Mouse (Mus musculus): ENCODE data around the gene Plscr3. TPM values are rescaled to one million over a fixed set of nuclear protein-coding genes. Genes with fewer than 3 reads are reported as not detected.

Gene Plscr3
- polyA plus RNA-seq, 1 experiment from 2014 or later: 64.6 TPM

DNA sequence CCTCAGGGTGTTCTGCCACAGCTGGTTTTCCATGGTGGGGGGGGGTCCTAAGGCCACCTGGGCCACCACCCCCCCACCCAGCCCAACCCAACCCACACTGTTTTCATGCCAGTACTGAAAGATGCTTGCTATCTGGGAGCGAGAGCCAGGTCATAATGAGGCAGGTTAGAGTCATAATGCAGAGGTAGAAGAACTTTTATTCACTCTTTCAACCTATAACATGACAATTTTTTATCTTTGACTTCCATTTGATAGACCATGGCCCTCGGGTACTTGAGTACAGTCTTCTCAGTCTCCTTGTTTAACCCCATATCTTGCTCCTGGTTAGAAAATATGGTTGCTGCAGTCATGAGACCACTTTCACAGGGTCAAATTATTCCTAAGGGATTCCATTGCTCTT, 27.8 kb upstream of the Plscr3 start, which contains the start of gene Spem2:
Spem2 (minus strand) TSS at position 101 of the 400 bp plus-strand sequence.
- H3K9ac ChIP-seq (ENCODE audit: low read length): no peak within 1 kb of the TSS
- H3K9me3 ChIP-seq (ENCODE audit: control insufficient read depth, low read length): 0 out of 2 replicates have a peak, but pooled peaks cover 2% of the 10 kb centered on the region
- H3K4me3 ChIP-seq (ENCODE audit: low read depth, low read length): no peak within 1 kb of the TSS
- 83% methylated on average over 2 of the region's 2 CpGs for WGBS
- ATAC-seq (replicated peaks; ENCODE audit: low FRiP score) (no peak), DNase-seq (ENCODE audit: low spot score) (no peak)
- no peaks in the 10 kb centered on the region; the same call in 1 of the 2 replicates for H3K36me3 ChIP-seq (ENCODE audit: control insufficient read depth, insufficient read depth, low read length)
- no peaks in the 10 kb centered on the region for H3K27me3 ChIP-seq (ENCODE audit: control insufficient read depth, insufficient read depth, low read length)
- no peaks in the 10 kb centered on the region for H3K4me1 ChIP-seq (replicated peaks; ENCODE audit: control insufficient read depth, insufficient read depth, low read length)
- H3K4me2 ChIP-seq (ENCODE audit: low read depth, low read length, severe bottlenecking): no peak within 1 kb of the TSS
- no peak within 1 kb of the TSS for H3K27ac ChIP-seq (ENCODE audit: low read depth, low read length)

- H3K9ac ChIP-seq (ENCODE audit: low read length): no peak overlapping the region
- no peaks in the 10 kb centered on the region for H3K27me3 ChIP-seq (ENCODE audit: control insufficient read depth, insufficient read depth, low read length)
- WGBS: 92% methylated on average over 8 of the region's 8 CpGs
- no peaks in the 10 kb centered on the region; the same call in 1 of the 2 replicates for H3K36me3 ChIP-seq (ENCODE audit: control insufficient read depth, insufficient read depth, low read length)
- H3K27ac ChIP-seq (ENCODE audit: low read depth, low read length): no peak overlapping the region
- DNase-seq (ENCODE audit: low spot score) (no peak), ATAC-seq (replicated peaks; ENCODE audit: low FRiP score) (no peak)
- H3K4me3 ChIP-seq (ENCODE audit: low read depth, low read length): no peak overlapping the region
- H3K9me3 ChIP-seq (ENCODE audit: control insufficient read depth, low read length): 0 out of 2 replicates have a peak, but pooled peaks cover 2% of the 10 kb centered on the region
- no peak overlapping the region for H3K4me2 ChIP-seq (ENCODE audit: low read depth, low read length, severe bottlenecking)
- H3K4me1 ChIP-seq (replicated peaks; ENCODE audit: control insufficient read depth, insufficient read depth, low read length): no peaks in the 10 kb centered on the region
Observed at GRCm38 (mm10) chr11:69818871-69819270, 27.3 kb upstream of the Plscr3 start.

- Histone ChIP-seq H3K27ac (ENCODE audit: low read depth, low read length) (no peak within 1 kb of the TSS), H3K36me3 (ENCODE audit: control insufficient read depth, insufficient read depth, low read length) (peaks cover 13% of the 10 kb centered on the region), H3K9me3 (ENCODE audit: control insufficient read depth, low read length) (0 out of 2 replicates have a peak, but pooled peaks cover 2% of the 10 kb centered on the region), H3K27me3 (ENCODE audit: control insufficient read depth, insufficient read depth, low read length) (no peaks in the 10 kb centered on the region), H3K4me1 (replicated peaks; ENCODE audit: control insufficient read depth, insufficient read depth, low read length) (no peaks in the 10 kb centered on the region), H3K9ac (ENCODE audit: low read length) (no peak within 1 kb of the TSS), H3K4me2 (ENCODE audit: low read depth, low read length, severe bottlenecking) (no peak within 1 kb of the TSS), H3K4me3 (ENCODE audit: low read depth, low read length) (no peak within 1 kb of the TSS)
- no peak for DNase-seq (ENCODE audit: low spot score)
- no peak for ATAC-seq (replicated peaks; ENCODE audit: low FRiP score)
- WGBS: 87% methylated on average over 3 of the region's 3 CpGs
Observed at GRCm38 (mm10) chr11:69822080-69822479, 24.1 kb upstream of the Plscr3 start, which contains the start of gene Spem1. Gene Spem1, minus strand, starts transcription at chr11:69822180.

GRCm38 (mm10) chr11:69823456-69823855, 22.7 kb upstream of the Plscr3 start:
- WGBS: 78% methylated on average over 2 of the region's 2 CpGs
- Histone ChIP-seq H3K9me3 (ENCODE audit: control insufficient read depth, low read length) (no peaks in the 10 kb centered on the region), H3K27ac (ENCODE audit: low read depth, low read length) (no peak overlapping the region), H3K27me3 (ENCODE audit: control insufficient read depth, insufficient read depth, low read length) (no peaks in the 10 kb centered on the region), H3K9ac (ENCODE audit: low read length) (no peak overlapping the region), H3K36me3 (ENCODE audit: control insufficient read depth, insufficient read depth, low read length) (peaks cover 15% of the 10 kb centered on the region), H3K4me3 (ENCODE audit: low read depth, low read length) (no peak overlapping the region), H3K4me2 (ENCODE audit: low read depth, low read length, severe bottlenecking) (no peak overlapping the region), H3K4me1 (replicated peaks; ENCODE audit: control insufficient read depth, insufficient read depth, low read length) (no peaks in the 10 kb centered on the region)
- DNase-seq (ENCODE audit: low spot score) (no peak), ATAC-seq (replicated peaks; ENCODE audit: low FRiP score) (no peak)

- Histone ChIP-seq H3K4me1 (replicated peaks; ENCODE audit: control insufficient read depth, insufficient read depth, low read length) (peaks cover 7% of the 10 kb centered on the region; the same call in 1 of the 2 replicates), H3K4me3 (ENCODE audit: low read depth, low read length) (no peak overlapping the region), H3K27me3 (ENCODE audit: control insufficient read depth, insufficient read depth, low read length) (no peaks in the 10 kb centered on the region; the same call in 1 of the 2 replicates), H3K4me2 (ENCODE audit: low read depth, low read length, severe bottlenecking) (no peak overlapping the region), H3K27ac (ENCODE audit: low read depth, low read length) (no peak overlapping the region), H3K36me3 (ENCODE audit: control insufficient read depth, insufficient read depth, low read length) (peaks cover 15% of the 10 kb centered on the region), H3K9ac (ENCODE audit: low read length) (no peak overlapping the region), H3K9me3 (ENCODE audit: control insufficient read depth, low read length) (no peaks in the 10 kb centered on the region)
- WGBS: 69% methylated on average over 5 of the region's 5 CpGs
- ATAC-seq (replicated peaks; ENCODE audit: low FRiP score): no peak
- no peak for DNase-seq (ENCODE audit: low spot score)
Observed at GRCm38 (mm10) chr11:69828832-69829231, 17.3 kb upstream of the Plscr3 start.

GRCm38 (mm10) chr11:69833554-69833953, 12.6 kb upstream of the Plscr3 start:
- H3K36me3 ChIP-seq (ENCODE audit: control insufficient read depth, insufficient read depth, low read length): no peaks in the 10 kb centered on the region
- ATAC-seq (replicated peaks; ENCODE audit: low FRiP score): no peak
- no peak overlapping the region for H3K27ac ChIP-seq (ENCODE audit: low read depth, low read length)
- no peaks in the 10 kb centered on the region; the same call in 1 of the 2 replicates for H3K27me3 ChIP-seq (ENCODE audit: control insufficient read depth, insufficient read depth, low read length)
- WGBS: 64% methylated on average over 8 of the region's 8 CpGs
- H3K9ac ChIP-seq (ENCODE audit: low read length): peak overlapping the region; percentile 65
- H3K4me1 ChIP-seq (replicated peaks; ENCODE audit: control insufficient read depth, insufficient read depth, low read length): peaks cover 30% of the 10 kb centered on the region
- H3K9me3 ChIP-seq (ENCODE audit: control insufficient read depth, low read length): no peaks in the 10 kb centered on the region
- peak overlapping the region; percentile 73 for H3K4me3 ChIP-seq (ENCODE audit: low read depth, low read length)
- peak overlapping the region; percentile 92; the same call in 1 of the 2 replicates for H3K4me2 ChIP-seq (ENCODE audit: low read depth, low read length, severe bottlenecking)
- no peak for DNase-seq (ENCODE audit: low spot score)

GRCm38 (mm10) chr11:69834001-69834549, 12.1 kb upstream of the Plscr3 start:
- WGBS: 6% methylated on average over 47 of the region's 48 CpGs
- H3K27ac ChIP-seq (ENCODE audit: low read depth, low read length): no peak overlapping the region
- no peaks in the 10 kb centered on the region for H3K9me3 ChIP-seq (ENCODE audit: control insufficient read depth, low read length)
- H3K27me3 ChIP-seq (ENCODE audit: control insufficient read depth, insufficient read depth, low read length): no peaks in the 10 kb centered on the region; the same call in 1 of the 2 replicates
- peak; percentile 70 for DNase-seq (ENCODE audit: low spot score)
- H3K9ac ChIP-seq (ENCODE audit: low read length): peak overlapping the region; percentile 65
- no peaks in the 10 kb centered on the region for H3K36me3 ChIP-seq (ENCODE audit: control insufficient read depth, insufficient read depth, low read length)
- peak overlapping the region; percentile 92 for H3K4me2 ChIP-seq (ENCODE audit: low read depth, low read length, severe bottlenecking)
- ATAC-seq (replicated peaks; ENCODE audit: low FRiP score): no peak
- H3K4me3 ChIP-seq (ENCODE audit: low read depth, low read length): peak overlapping the region; percentile 73
- peaks cover 30% of the 10 kb centered on the region for H3K4me1 ChIP-seq (replicated peaks; ENCODE audit: control insufficient read depth, insufficient read depth, low read length)

DNA sequence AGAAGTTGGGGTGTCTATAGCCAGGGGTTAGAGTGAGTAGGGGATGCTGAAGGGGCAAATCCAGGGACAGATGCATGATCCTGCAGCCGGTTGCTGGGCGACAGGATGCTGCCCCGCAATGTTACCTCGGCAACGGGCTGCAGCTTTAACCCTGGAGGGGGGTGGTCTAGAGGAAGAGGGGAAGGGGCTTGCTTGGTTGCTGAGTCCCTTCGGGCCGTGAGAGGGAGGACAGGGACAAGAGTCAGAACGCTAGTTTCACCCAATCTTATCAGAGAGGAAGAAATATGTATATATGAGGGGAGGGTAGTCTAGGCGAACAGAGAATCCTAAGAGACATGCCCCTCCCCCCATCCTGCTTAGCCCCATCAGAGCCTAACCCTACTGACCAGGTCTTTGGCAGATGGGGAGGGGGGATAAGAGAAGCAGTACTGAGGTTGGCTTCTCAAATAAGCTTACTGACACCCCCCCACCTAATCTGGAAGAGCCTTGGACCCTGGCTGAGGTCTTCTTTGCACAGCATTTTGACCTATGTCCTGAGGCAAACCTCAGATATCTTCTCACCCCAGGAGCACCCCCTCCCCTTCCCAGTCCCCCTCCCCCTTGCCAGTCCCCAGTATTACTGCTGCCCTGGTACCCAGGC, 10.7 kb upstream of the Plscr3 start:
- Histone ChIP-seq H3K36me3 (ENCODE audit: control insufficient read depth, insufficient read depth, low read length) (no peaks in the 10 kb centered on the region), H3K4me2 (ENCODE audit: low read depth, low read length, severe bottlenecking) (peak overlapping the region; percentile 92), H3K4me3 (ENCODE audit: low read depth, low read length) (peak overlapping the region; percentile 73), H3K27ac (ENCODE audit: low read depth, low read length) (no peak overlapping the region), H3K9ac (ENCODE audit: low read length) (peak overlapping the region; percentile 89), H3K4me1 (replicated peaks; ENCODE audit: control insufficient read depth, insufficient read depth, low read length) (peaks cover 30% of the 10 kb centered on the region), H3K9me3 (ENCODE audit: control insufficient read depth, low read length) (no peaks in the 10 kb centered on the region), H3K27me3 (ENCODE audit: control insufficient read depth, insufficient read depth, low read length) (no peaks in the 10 kb centered on the region; the same call in 1 of the 2 replicates)
- ATAC-seq (replicated peaks; ENCODE audit: low FRiP score): no peak
- 4% methylated on average over 9 of the region's 9 CpGs for WGBS
- DNase-seq (ENCODE audit: low spot score): peak; percentile 71

Data from forebrain, embryonic 11.5 days (tissue).